Mouse (Mus musculus): Measurements from ENCODE around the gene Tspan33.

DNA sequence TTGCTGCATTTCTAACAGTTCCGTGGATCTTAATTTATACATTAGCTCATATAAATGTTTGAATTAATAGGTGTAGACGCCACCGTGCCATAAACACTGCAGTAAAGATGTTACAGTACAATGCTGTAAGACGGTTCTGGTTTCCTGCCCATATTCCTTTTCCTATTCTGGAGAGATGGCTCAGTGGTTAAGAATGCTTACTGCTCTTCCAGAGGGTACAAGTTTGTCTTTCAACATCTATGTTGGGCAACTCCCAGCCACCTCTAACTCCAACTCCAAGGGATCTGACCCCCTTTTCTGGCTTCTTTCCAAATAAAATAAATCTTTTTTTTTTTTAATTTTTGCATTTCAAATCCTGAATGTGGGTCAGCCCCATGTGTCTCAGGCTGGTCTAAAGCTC lies 9.3 kb upstream of the Tspan33 start:
- TF ChIP-seq CTCF (IDR thresholded peaks at IDR 0.05; ENCODE audit: low read depth): no peak
- TF ChIP-seq EP300 (IDR thresholded peaks at IDR 0.05; ENCODE audit: low read depth): no peak

Data from liver, embryonic 14.5 days (tissue).